Mouse (Mus musculus) right cerebral cortex, postnatal 36 days (tissue): Measurements from ENCODE around the gene Ctla4.
A peak's percentile ranks its signal among the peaks of the same experiment; 100 is the strongest.

Experiments
- DNase-seq, 2 experiments: peaks; one replicate each; pipeline ENCODE4 v3.0.0; 2022; ENCODE audit warnings: low spot score in 2 of 2, mixed read lengths in 1 of 2

Gene Ctla4

DNA sequence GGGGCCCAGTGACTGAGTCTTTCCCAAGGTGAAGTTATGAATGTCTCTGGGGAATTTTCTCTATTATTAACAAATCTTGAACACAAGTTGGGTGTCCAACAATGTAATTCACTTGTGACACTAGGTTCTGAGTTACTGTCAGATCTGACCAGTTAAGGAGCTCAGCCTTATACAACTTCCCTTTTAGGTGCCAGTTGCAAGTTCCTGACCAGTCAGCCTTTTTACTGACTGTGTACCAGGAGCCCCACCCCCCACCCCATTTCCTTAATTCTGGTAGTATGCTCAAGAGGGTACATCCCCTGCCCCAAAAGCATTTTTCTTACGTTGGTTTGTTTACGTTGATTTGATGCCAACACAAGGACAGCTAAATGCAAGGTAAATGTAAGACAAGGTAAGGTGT lies 21.6 kb upstream of the Ctla4 start:
- DNase-seq = no peak

DNA sequence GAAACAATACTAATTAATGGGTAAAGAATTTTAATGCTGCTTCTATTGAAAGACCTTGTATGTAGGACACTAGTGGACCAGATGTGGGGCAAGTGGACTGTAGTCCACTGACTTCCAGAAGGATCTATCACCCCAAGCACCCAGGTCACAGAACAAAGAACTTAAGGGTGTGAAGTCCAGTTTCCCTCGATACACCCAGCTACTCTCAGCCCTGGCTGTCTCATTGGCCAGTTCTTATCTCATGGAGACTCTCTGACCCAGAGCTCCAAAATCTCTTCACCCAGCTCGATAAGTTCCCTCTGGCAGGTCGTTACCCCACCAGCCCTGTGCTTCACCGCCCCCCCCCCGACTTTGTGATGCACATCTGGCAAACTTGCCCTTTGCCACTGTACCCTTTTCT lies 20.8 kb upstream of the Ctla4 start:
- no peak for DNase-seq

DNA sequence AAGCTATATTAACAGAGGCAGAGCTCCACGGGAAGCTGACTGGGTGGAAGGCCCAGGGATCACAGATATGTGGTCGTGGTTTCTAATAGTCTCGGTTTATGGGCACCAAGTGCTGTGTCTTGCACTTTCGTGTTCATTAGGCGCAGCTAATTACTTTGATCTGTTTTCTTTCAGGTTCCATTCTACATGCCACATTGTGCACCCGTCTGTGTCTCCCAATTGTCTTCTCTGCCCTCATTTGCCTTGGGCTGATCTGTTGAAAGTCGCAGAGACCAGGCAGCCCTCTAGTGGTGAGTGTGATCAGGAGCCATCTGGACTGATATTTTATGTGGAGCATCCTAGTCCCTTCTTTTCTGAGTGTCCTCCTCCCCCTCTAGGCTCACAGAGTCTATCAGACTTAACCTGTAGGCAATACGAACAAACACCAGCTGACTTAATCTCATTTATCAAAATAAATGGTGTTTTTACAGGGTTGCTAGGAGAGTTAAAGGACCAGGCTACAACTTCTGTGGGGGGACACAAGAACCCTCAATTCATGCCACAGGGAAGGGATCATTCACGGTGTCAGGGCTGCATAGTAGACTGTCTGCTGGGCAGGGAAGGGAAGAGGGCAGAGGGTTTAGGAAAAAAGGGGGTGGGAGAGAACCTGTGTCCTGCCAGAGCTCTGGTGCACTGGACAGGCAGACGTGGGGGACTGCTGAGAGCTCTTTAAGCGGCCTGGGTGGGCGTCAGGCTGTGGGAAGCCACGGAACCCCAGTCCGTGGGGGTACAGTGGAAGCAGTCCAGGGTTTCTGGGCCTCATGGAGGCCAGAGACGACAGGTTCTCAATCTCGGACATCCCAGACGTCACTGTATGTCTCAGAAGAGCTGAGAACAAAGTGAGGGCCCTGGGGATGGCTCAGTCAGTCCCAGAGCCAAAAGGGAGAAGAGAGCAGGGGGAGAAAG lies 18.2 kb upstream of the Ctla4 start:
- DNase-seq = peak; percentile 25 to 32

- DNase-seq = no peak
These were observed 11.5 kb upstream of the Ctla4 start for GRCm38 (mm10) chr1:60875267-60875666.

GRCm38 (mm10) chr1:60880116-60880867 lies 6.5 kb upstream of the Ctla4 start:
- no peak for DNase-seq

DNA sequence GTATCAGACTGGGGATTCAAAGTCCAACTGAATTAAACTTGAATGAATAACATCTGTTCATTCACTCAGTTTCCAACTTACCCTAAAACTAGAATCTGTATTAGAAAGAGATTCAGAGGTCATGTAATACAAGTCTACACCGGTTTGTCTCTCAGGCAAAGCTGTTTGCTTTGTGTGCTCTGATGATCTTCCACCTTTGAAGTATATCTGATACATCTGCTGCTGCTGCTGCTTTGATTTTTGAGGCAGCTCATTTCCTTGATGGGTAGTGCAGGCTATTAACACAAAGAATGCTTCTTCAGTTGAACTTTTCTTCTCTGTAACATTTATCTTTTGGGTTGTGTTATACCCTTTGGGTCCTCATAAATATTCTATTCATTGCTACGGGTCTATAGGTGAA lies 4.0 kb upstream of the Ctla4 start:
- DNase-seq = no peak

DNA sequence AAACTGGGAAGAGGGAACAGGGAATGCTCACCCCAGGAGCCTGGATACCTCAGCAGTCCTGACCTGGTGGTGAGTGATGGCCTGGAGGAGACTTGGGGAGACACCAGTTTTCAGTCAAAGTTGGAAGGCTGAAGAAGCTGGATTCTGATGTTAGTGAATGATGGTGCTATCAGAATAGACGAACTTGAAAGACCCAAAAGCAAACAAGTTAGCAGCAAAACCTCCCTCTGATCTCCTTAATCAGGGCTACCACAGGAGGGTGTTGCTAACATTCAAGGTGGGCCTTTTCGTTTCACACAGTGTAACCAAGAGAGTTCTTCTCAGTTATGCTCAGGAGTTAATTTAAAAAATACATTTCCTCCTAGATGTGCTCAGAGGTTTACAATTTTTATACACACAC lies 3.5 kb upstream of the Ctla4 start:
- DNase-seq = no peak

GRCm38 (mm10) chr1:60884611-60885010 lies 2.2 kb upstream of the Ctla4 start:
- no peak for DNase-seq

GRCm38 (mm10) chr1:60898127-60898932 lies 11.5 kb downstream of the Ctla4 start:
- DNase-seq = peak in 1 of 2 experiments; percentile 9

- no peak for DNase-seq
These were observed 12.1 kb downstream of the Ctla4 start for GRCm38 (mm10) chr1:60898933-60899210.

DNA sequence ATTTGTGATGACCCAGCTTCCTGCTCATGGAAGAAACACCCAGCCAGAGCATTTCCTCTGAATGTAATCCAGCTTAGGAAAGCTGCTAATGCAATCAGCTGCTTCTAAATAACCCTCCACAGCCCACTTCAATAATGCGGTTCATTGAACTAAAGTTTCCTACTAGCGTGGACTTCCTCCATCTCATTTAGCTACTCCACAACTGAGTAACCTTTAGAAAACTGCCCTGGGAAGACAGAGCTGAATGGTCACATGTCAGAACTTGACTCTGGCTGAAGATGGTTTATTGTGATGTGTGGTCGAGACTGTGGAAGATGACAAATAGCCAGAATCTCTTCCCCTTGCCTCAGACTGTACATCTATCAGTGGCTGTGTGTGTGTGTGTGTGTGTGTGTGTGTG lies 12.4 kb downstream of the Ctla4 start:
- no peak for DNase-seq

DNA sequence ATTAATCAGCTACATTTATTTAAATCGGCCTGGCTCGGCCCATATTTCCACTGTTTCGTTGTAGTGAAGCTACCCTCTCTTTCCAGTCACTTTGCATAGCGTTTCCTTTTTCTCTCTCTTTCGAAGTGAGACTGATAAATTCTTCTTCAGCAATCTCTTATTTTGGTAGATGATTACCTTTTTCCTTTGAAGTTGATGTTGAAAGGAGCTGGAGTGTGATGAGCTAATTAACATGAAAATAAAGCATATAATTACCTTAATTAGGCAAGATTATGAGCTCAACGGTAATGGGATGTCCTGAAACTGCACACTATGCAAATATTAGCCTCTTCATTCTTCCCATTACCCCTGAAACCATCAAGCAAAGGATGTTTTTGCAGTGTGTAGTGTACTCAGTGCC lies 15.7 kb downstream of the Ctla4 start:
- DNase-seq = no peak

GRCm38 (mm10) chr1:60903126-60903525 lies 16.3 kb downstream of the Ctla4 start:
- DNase-seq = no peak

- no peak for DNase-seq
These were observed 17.7 kb downstream of the Ctla4 start for GRCm38 (mm10) chr1:60904456-60904978.

- no peak for DNase-seq
These were observed 20.7 kb downstream of the Ctla4 start for GRCm38 (mm10) chr1:60907466-60907865.

DNA sequence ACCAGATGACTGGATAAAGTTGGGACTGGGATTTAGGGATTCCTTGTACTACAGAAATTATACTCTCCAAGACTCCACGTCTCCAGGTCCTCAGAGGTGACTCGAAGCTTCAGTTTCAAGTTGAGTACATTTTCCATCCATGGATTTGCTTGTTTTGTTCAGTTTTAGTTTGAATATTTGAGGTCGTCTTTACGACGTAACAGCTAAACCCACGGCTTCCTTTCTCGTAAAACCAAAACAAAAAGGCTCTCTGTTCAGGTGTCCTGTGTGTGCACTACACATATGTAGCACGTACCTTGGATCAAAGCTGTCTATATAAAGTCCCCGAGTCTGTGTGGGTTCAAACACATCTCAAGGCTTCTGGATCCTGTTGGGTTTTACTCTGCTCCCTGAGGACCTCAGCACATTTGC lies 22.0 kb downstream of the Ctla4 start:
- no peak for DNase-seq

GRCm38 (mm10) chr1:60909746-60910145 lies 22.9 kb downstream of the Ctla4 start:
- DNase-seq = no peak

- DNase-seq = no peak
These were observed 24.0 kb downstream of the Ctla4 start for GRCm38 (mm10) chr1:60910796-60911195.

DNA sequence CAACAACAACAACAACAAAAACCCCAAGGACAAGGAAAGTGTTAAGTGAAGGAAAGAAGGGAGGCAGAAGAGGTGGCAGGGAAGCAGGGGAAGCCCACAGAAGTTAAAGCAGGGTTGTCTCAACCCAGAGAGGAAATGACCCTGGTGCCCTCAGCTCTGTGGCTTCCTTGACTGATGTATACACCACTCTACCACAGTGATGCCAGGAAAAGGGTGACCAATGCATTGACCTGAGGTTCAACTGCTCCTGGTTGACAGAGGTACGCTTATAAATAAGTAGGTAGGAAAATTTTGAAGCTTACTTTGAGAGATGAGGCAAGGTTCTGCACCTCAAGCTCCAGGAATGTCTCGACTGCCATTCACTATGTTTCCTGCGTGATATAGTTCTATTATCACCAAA lies 24.8 kb downstream of the Ctla4 start:
- DNase-seq = no peak

- no peak for DNase-seq
These were observed 26.5 kb downstream of the Ctla4 start for GRCm38 (mm10) chr1:60913305-60913704.

DNA sequence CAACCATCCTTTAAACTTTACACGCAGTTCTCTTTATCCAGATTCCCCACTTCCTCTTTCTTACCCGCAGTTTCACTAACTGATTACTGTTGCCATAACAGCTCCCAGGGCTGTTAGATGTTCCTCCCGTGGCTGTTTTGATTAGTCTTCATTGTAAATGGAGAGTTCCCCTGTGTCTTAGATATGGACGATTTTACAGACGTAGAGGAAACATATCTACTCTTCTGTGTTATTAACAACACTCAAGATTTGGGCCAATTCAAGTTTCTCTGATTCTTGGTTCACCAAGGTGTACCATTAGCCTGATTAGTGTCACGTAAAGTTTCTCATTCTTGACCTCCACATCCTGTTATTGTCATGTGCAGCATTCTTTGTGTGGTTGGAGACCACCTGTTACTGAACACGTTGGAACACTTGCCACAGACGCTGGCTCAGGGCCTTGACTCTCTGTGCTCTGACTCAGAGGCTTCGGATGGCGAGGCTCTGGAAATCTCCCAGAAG lies 29.5 kb downstream of the Ctla4 start:
- no peak for DNase-seq
